Mouse (Mus musculus) stomach, postnatal 0 days (tissue): ENCODE data around the gene Aqp3. TPM values are rescaled to one million over a fixed set of nuclear protein-coding genes. Genes with fewer than 3 reads are reported as not detected.

ENCODE experiments used
- ATAC-seq: fragments of 200-750 bp; cut with Nextera tagmentation; 2 replicates; pipeline ENCODE4 v1.8.0; 2017; ENCODE audit not compliant: low FRiP score, low TSS enrichment
- DNase-seq: peaks from one replicate; pipeline ENCODE4 v3.0.0-alpha.2; 2016; ENCODE audit warnings: low spot score
- H3K27ac ChIP-seq: fragments of 300-500 bp; sonication (generic); replicated peaks from 2 replicates; pipeline ENCODE4 v1.5.1; 2014; ENCODE audit warnings: mild to moderate bottlenecking, control low read depth
- H3K27me3 ChIP-seq: fragments of 300-500 bp; sonication (generic); 2 replicates; pipeline ENCODE4 v1.6.1; 2014; ENCODE audit warnings: low read length; ENCODE audit not compliant: control insufficient read depth, insufficient read depth
- H3K36me3 ChIP-seq: fragments of 300-500 bp; sonication (generic); 2 replicates; pipeline ENCODE4 v1.6.1; 2014; ENCODE audit warnings: low read length, mixed read lengths; ENCODE audit not compliant: control insufficient read depth, insufficient read depth
- H3K4me1 ChIP-seq: fragments of 300-500 bp; sonication (generic); replicated peaks from 2 replicates; pipeline ENCODE4 v1.6.1; 2014; ENCODE audit warnings: antibody characterized with exemption; ENCODE audit not compliant: control insufficient read depth, insufficient read depth
- H3K4me2 ChIP-seq: fragments of 300-500 bp; sonication (generic); replicated peaks from 2 replicates; pipeline ENCODE4 v1.6.1; 2014; ENCODE audit warnings: low read depth, mild to moderate bottlenecking, control low read depth, moderate library complexity
- H3K4me3 ChIP-seq: fragments of 300-500 bp; sonication (generic); 2 replicates; pipeline ENCODE4 v1.5.1; 2014; ENCODE audit warnings: low read depth, low read length, control low read depth
- H3K9ac ChIP-seq: fragments of 300-500 bp; sonication (generic); 2 replicates; pipeline ENCODE4 v1.6.1; 2014; ENCODE audit warnings: mild to moderate bottlenecking, low read length, control low read depth, mixed read lengths
- H3K9me3 ChIP-seq: fragments of 300-500 bp; sonication (generic); 2 replicates; pipeline ENCODE4 v1.6.1; 2016; ENCODE audit warnings: low read length; ENCODE audit not compliant: control insufficient read depth
- CTCF ChIP-seq: IDR thresholded peaks from 2 replicates; pipeline ENCODE4 v1.5.1; 2016; ENCODE audit warnings: antibody characterized with exemption, low read depth, mild to moderate bottlenecking, moderate library complexity
- EP300 ChIP-seq: optimal IDR thresholded peaks from 2 replicates; pipeline ENCODE3; 2016; ENCODE audit warnings: antibody characterized with exemption
- WGBS: fragments of 180-500 bp; shearing (Covaris S2); extraction: QIAGEN DNeasy Blood & Tissue Kit; methylation state at CpG from one replicate; pipeline ENCODE4 v1.1.7; 2014; 5-methylcytosine and 5-hydroxymethylcytosine counted together
- polyA plus RNA-seq: library from polyadenylated mRNA; unstranded; fragments of >200 nt; fragmentation: Nextera tagmentation; extraction: Ambion mirVana; gene quantifications from 2 replicates; pipeline ENCODE4 v1.2.1, GENCODE M21; 2015

Aqp3 gene
- polyA plus RNA-seq, 1 experiment from 2014 or later = 227 TPM

- no peak overlapping the region for H3K4me2 ChIP-seq
- DNase-seq (no peak), ATAC-seq (no peak)
- TF ChIP-seq EP300 (no peak), CTCF (no peak)
- H3K36me3 ChIP-seq = no peaks in the 10 kb centered on the region
- no peaks in the 10 kb centered on the region for H3K27me3 ChIP-seq
- no peak overlapping the region for H3K27ac ChIP-seq
- H3K4me1 ChIP-seq = no peaks in the 10 kb centered on the region
- no peak overlapping the region for H3K4me3 ChIP-seq
- no peak overlapping the region for H3K9ac ChIP-seq
- WGBS = 67% methylated on average over 3 of the region's 3 CpGs
- H3K9me3 ChIP-seq = no peaks in the 10 kb centered on the region
These were observed 52.7 kb downstream of the Aqp3 start for GRCm38 (mm10) chr4:41045288-41045687.

DNA sequence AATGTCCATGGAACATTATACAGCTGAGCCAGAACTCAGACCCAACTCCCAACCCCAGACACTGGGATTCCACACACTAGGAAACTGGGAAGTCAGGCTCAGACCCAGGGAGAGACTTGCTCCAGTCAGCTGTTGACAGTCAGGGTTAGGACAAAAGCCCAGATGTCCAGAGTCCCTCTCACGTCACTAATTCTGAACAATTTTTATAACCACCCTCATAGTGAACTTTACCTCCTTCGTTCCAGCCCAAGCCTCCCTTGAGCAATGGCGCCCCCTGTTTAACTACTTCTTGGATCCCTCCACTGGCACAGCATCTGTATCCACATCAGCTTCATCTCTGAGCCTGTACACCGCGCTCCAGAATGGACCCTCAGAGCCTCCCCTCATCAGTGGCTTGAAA, 54.0 kb downstream of the Aqp3 start:
- DNase-seq (no peak), ATAC-seq (no peak)
- H3K4me3 ChIP-seq = no peak overlapping the region
- no peaks in the 10 kb centered on the region for H3K9me3 ChIP-seq
- H3K9ac ChIP-seq = no peak overlapping the region
- no peaks in the 10 kb centered on the region for H3K36me3 ChIP-seq
- no peaks in the 10 kb centered on the region for H3K27me3 ChIP-seq
- 80% methylated on average over 5 of the region's 5 CpGs for WGBS
- TF ChIP-seq EP300 (no peak), CTCF (peak; percentile 36)
- no peaks in the 10 kb centered on the region for H3K4me1 ChIP-seq
- H3K27ac ChIP-seq = no peak overlapping the region
- H3K4me2 ChIP-seq = no peak overlapping the region

- TF ChIP-seq CTCF (no peak), EP300 (no peak)
These were observed 55.1 kb downstream of the Aqp3 start for GRCm38 (mm10) chr4:41042880-41043279.

More at GRCm38 (mm10) chr4:41042880-41043279, 55.1 kb downstream of the Aqp3 start:
- H3K9ac ChIP-seq = no peak overlapping the region
- no peak overlapping the region for H3K27ac ChIP-seq
- no peak for DNase-seq
- H3K4me2 ChIP-seq = no peak overlapping the region
- no peaks in the 10 kb centered on the region for H3K27me3 ChIP-seq
- no peaks in the 10 kb centered on the region for H3K9me3 ChIP-seq
- WGBS = 77% methylated on average over 12 of the region's 12 CpGs
- no peaks in the 10 kb centered on the region for H3K36me3 ChIP-seq
- ATAC-seq = no peak
- H3K4me1 ChIP-seq = no peaks in the 10 kb centered on the region
- no peak overlapping the region for H3K4me3 ChIP-seq

Other genes with a start within 250 kb of the Aqp3 start
- gene B4galt1, start 244.2 kb downstream of the Aqp3 start, polyA plus RNA-seq = 34.3 and 35.0 TPM in 2 replicates
- 75.5 and 86.9 TPM in 2 replicates for gene Spink4, start 178.1 kb downstream of the Aqp3 start, polyA plus RNA-seq
- gene Bag1, start 149.9 kb downstream of the Aqp3 start, polyA plus RNA-seq = 259 and 270 TPM in 2 replicates
- 121 and 125 TPM in 2 replicates for gene Chmp5, start 149.8 kb downstream of the Aqp3 start, polyA plus RNA-seq
- gene Nfx1, start 127.3 kb downstream of the Aqp3 start, polyA plus RNA-seq = 27.9 and 28.5 TPM in 2 replicates
- gene Aqp7, start 50.0 kb downstream of the Aqp3 start, polyA plus RNA-seq = 0.39 and 0.47 TPM in 2 replicates
- gene Nol6, start 26.3 kb upstream of the Aqp3 start, polyA plus RNA-seq = 9.5 and 10.9 TPM in 2 replicates
- gene Ube2r2, start 37.6 kb upstream of the Aqp3 start, polyA plus RNA-seq = 76.3 and 89.0 TPM in 2 replicates
- 17.9 and 19.5 TPM in 2 replicates for gene Ubap2, start 177.0 kb upstream of the Aqp3 start, polyA plus RNA-seq
- 32.3 and 32.4 TPM in 2 replicates for gene Dcaf12, start 216.7 kb upstream of the Aqp3 start, polyA plus RNA-seq